Mouse (Mus musculus) cerebellum, adult 2 months (tissue): ENCODE measurements around the gene Prpf4. TPM values are rescaled to one million over a fixed set of nuclear protein-coding genes. Genes with fewer than 3 reads are reported as not detected.
A peak's percentile ranks its signal among the peaks of the same experiment; 100 is the strongest.

ENCODE experiments used
- DNase-seq, 2 experiments: peaks; one replicate each; pipeline ENCODE4 v3.0.0; 2021
- H3K27ac ChIP-seq: fragments of 200-500 bp; 2 replicates; pipeline ENCODE4 v1.5.1; 2012; ENCODE audit warnings: low read length, control low read depth, inconsistent platforms; ENCODE audit not compliant: insufficient read depth
- H3K27me3 ChIP-seq: fragments of 200-500 bp; 2 replicates; pipeline ENCODE4 v1.6.1; 2012; ENCODE audit warnings: inconsistent platforms, mild to moderate bottlenecking, low read length, moderate library complexity; ENCODE audit not compliant: control insufficient read depth, insufficient read depth
- H3K4me1 ChIP-seq: fragments of 200-500 bp; 2 replicates; pipeline ENCODE4 v1.6.1; 2011; ENCODE audit warnings: low read length; ENCODE audit not compliant: control insufficient read depth, insufficient read depth
- H3K4me3 ChIP-seq: fragments of 200-500 bp; replicated peaks from 2 replicates; pipeline ENCODE3; 2011; ENCODE audit warnings: mild to moderate bottlenecking, low read depth, low read length, control low read depth; ENCODE audit not compliant: insufficient read depth
- CTCF ChIP-seq: fragments of 200-500 bp; IDR thresholded peaks from 2 replicates; pipeline ENCODE4 v1.5.1; 2011; ENCODE audit warnings: low read depth, mild to moderate bottlenecking, control low read depth, low read length, moderate library complexity, borderline replicate concordance; ENCODE audit not compliant: insufficient read depth
- POLR2A ChIP-seq: fragments of 200-500 bp; IDR thresholded peaks from 2 replicates; pipeline ENCODE4 v1.6.1; 2011; ENCODE audit warnings: low read length, control low read depth, borderline replicate concordance; ENCODE audit not compliant: insufficient read depth
- WGBS: fragments of 180-500 bp; shearing (Covaris S2); methylation state at CpG from one replicate; pipeline ENCODE4 v1.1.7; 2018; 5-methylcytosine and 5-hydroxymethylcytosine counted together
- polyA plus RNA-seq: library from polyadenylated mRNA; depleted of rRNA; stranded (reverse); fragments of >200 nt; gene quantifications from 2 replicates; pipeline ENCODE4 v1.2.3, GENCODE M21; 2012

The Prpf4 gene
- polyA plus RNA-seq, 1 experiment: 20.4 TPM

DNA sequence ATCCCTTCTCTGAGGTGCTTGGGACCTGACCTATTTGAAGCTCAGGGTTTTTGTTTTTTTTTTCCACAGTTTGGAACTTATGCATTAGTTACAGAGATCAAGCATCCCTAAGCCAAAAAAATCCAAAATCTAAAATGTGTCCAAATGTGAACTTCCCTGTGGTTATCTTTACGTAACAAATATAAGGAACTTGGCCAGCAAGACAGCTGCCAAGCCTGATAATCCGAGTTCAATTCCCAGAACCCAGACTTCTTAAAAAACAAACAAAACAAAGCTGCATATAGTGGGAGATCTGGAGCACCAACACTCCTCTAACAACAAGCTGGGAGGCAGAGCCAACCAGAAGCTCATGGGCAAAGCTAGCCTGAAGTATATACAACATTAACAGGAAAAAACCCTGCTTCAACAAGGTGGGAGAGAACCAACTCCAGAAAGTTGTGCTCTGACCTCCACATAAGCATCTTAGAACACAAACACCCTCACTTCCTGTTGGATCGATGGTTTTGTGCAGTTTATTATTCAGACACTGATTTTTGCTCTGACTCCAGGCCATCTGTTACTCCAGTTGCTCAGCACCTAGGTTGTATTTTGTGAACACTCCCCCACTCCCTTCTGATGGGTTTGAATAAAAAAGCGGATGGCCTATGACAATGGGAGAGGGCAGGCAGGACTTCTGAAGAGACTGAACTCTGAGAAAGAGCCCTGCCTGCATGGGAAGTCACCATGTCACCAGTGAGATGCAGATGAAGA is 10.8 kb upstream of the Prpf4 start:
- no peaks in the 10 kb centered on the region for H3K4me1 ChIP-seq
- WGBS: 29% methylated on average over 4 of the region's 4 CpGs
- no peak overlapping the region for H3K27ac ChIP-seq
- no peaks in the 10 kb centered on the region for H3K27me3 ChIP-seq
- TF ChIP-seq CTCF (no peak), POLR2A (no peak)
- no peak for DNase-seq
- no peak overlapping the region for H3K4me3 ChIP-seq

DNA sequence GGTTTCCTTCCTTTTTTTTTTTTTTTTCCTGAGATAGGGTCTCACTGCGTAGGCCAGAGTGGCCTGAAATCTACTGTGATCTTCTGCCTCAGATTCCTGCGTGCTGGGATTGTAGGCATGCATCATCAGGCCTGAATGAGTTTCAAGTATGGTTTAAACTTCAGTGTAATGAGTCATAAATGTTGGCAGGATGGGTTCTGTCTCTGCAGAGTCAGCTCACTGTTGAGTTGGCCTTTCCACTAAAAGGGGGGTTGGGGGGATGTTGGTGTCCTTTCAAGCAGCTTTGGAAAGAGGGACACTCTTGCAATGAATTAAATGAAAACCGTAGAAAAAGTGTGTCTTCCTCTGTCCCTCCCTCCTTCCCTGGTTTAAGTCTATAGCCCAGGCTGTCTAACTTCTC is 9.6 kb upstream of the Prpf4 start:
- no peak for DNase-seq
- no peak overlapping the region for H3K27ac ChIP-seq
- 62% methylated on average over 3 of the region's 3 CpGs for WGBS

DNA sequence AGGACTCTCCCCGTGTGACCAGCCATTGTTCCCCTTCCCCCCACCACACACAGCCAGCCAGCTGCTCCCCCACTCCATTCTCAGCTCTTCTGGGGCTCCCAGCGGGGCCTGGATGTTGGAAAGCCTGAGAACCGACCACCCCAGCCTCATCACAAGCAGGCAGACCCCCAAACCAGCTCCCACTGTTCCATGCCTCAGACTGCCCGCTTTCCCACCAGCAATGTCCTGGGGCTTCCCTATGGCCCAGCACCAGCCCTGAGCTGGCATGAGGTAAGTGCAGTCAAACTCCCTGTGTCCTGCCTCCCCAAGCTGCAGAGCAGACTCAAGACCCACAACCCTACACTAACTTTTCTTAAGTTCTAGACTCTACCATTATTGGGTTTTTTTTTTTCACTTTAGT is 2.5 kb upstream of the Prpf4 start:
- no peak for TF ChIP-seq POLR2A
- TF ChIP-seq CTCF: no peak
- no peaks in the 10 kb centered on the region for H3K27me3 ChIP-seq
- no peak overlapping the region for H3K27ac ChIP-seq
- H3K4me3 ChIP-seq: no peak overlapping the region
- WGBS: 49% methylated on average over 4 of the region's 4 CpGs
- no peak for DNase-seq
- peaks cover 4% of the 10 kb centered on the region; the same call in 1 of the 2 replicates for H3K4me1 ChIP-seq

More for the DNA sequence above, 9.6 kb upstream of the Prpf4 start:
- no peak for TF ChIP-seq CTCF
- no peak for TF ChIP-seq POLR2A
- Histone ChIP-seq H3K4me1 (no peaks in the 10 kb centered on the region), H3K4me3 (no peak overlapping the region), H3K27me3 (no peaks in the 10 kb centered on the region)

DNA sequence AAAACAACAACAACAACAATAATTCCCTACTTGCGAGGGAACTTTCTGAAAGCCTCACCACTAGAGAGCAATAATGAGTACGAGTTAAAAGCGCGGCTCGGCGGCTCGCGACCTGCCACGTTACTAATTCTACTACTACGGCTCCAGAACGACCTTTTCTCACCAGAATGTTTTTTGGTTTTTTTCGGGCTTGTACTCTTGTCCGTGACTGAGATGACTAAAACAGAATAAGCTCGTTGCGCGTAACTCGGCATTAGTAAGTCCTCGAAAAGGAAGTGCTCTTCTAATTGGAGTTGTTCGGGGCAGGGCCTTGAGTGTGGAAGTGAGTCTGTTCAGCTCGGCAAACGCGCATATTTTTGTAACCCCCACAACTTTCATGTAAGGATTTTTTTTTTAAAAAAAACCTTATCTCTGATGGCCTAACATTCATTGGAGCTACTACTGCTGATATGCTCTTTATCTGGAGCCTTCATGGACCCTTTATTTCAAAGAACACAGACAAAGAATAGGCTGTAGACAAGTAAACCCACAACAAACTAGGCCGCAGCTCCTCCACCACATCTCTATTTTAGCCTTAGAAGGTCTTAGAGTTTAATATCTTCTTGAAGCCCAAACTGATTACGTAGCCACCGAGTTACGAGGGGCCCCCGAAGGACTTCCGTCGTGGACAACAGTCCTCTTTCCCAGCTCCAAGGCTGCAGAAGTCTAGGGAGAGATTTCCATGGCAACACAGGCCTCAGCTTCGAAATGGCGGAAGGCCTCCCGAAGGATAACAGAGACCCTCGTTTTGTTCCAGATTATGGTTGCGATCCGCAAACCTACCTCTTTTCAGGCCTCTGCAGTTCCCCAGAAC is 641 bp upstream of the Prpf4 start:
- TF ChIP-seq CTCF (peak; percentile 47), POLR2A (no peak)
- Histone ChIP-seq H3K27me3 (no peaks in the 10 kb centered on the region), H3K4me3 (peak overlapping the region; percentile 78), H3K4me1 (peaks cover 4% of the 10 kb centered on the region; the same call in 1 of the 2 replicates), H3K27ac (peak overlapping the region; percentile 35; the same call in 1 of the 2 replicates)
- under 1% methylated on average over 35 of the region's 35 CpGs for WGBS
- peak; percentile 64 to 65 for DNase-seq

DNA sequence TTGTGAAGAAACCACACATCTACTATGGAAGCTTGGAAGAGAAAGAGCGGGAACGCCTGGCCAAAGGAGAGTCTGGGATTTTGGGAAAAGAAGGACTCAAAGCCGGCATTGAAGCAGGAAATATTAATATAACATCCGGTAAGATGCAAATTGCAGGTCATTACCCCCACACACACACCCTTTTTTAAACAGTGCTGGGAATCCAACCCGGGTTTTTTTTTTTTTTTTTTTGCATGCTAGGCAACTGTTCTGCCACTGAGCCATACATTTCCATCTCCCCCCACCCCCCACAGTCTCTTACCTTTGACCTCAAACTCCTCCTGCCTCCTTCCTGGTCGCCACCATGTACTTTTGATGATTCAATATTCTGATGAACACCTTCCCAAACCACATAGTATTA is 1.0 kb downstream of the Prpf4 start:
- DNase-seq: no peak
- Histone ChIP-seq H3K27me3 (no peaks in the 10 kb centered on the region), H3K4me3 (peak overlapping the region; percentile 78), H3K4me1 (peaks cover 4% of the 10 kb centered on the region; the same call in 1 of the 2 replicates), H3K27ac (no peak overlapping the region)
- TF ChIP-seq POLR2A (no peak), CTCF (no peak)
- 19% methylated on average over 6 of the region's 6 CpGs for WGBS

DNA sequence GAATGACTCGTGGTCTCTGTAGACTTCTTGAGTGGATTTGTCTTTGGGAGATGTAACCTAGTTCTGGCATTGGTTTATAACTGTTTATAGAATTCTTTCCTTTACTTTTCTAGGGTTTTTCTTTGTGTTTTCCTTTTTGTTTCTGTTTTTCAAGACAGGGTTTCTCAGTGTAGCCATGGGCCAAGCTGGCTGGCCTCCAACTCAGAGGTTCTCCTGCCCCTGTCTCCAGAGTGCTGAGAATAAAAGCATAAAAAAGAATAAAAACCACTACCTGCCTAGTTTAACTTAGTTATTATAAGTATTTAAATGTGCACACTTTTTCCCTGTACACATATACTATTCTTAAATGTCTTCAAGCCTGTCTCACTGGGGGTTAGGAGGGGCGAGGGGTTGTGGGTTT is 1.7 kb downstream of the Prpf4 start:
- Histone ChIP-seq H3K4me1 (peaks cover 4% of the 10 kb centered on the region; the same call in 1 of the 2 replicates), H3K4me3 (no peak overlapping the region)

DNA sequence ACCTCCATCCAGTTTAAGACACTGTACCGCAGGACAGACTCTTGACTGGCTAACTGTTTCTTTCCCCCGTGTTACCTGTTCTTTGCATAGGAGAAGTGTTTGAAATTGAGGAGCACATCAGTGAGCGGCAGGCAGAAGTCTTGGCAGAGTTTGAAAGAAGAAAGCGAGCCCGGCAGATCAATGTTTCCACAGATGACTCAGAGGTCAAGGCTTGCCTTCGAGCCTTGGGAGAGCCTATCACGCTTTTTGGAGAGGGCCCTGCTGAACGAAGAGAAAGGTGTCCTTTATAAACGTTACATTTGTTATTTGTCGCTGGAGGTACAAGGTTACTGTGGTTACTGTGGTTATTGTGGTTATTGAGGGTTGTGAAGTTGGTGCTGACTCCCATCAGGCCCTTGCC is 3.0 kb downstream of the Prpf4 start:
- DNase-seq: no peak
- Histone ChIP-seq H3K27ac (no peak overlapping the region), H3K27me3 (no peaks in the 10 kb centered on the region), H3K4me3 (no peak overlapping the region), H3K4me1 (no peaks in the 10 kb centered on the region)
- WGBS: 93% methylated on average over 10 of the region's 10 CpGs
- no peak for TF ChIP-seq CTCF
- TF ChIP-seq POLR2A: no peak

More for the DNA sequence above, 1.7 kb downstream of the Prpf4 start:
- TF ChIP-seq CTCF: no peak
- no peak for TF ChIP-seq POLR2A
- 76% methylated on average over 2 of the region's 2 CpGs for WGBS
- H3K27me3 ChIP-seq: no peaks in the 10 kb centered on the region
- no peak for DNase-seq
- H3K27ac ChIP-seq: no peak overlapping the region

DNA sequence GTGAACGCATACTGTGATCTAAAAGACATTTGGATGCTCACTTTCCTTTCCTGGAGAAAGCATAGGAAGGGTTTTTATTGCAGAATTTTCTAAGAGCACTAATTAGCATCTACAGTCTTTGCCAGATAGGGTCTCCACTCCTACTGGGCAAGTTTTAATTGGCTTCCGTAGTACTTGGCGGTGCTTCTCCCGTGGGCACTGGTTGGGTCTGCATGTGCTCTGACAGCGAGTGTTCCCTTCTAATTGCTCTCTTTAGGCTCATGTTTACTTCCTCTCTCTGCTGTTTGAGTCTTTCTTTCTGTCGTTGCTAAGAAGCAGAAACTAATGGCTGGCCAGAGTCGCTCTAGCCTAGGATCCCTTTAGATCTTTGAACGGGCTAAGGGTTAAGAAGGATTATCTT is 9.9 kb downstream of the Prpf4 start:
- peaks cover 11% of the 10 kb centered on the region; the same call in 1 of the 2 replicates for H3K4me1 ChIP-seq
- WGBS: 68% methylated on average over 8 of the region's 8 CpGs
- TF ChIP-seq POLR2A (no peak), CTCF (no peak)
- H3K4me3 ChIP-seq: no peak overlapping the region
- DNase-seq: no peak
- no peaks in the 10 kb centered on the region for H3K27me3 ChIP-seq
- H3K27ac ChIP-seq: peak overlapping the region; percentile 95
